Mouse (Mus musculus): ENCODE measurements around the gene Desi2. TPM values are rescaled to one million over a fixed set of nuclear protein-coding genes. Genes with fewer than 3 reads are reported as not detected.
"Not testable (repeated sequence)": the region's sequence is repeated elsewhere in the genome, so short reads cannot be mapped to it uniquely, and the experiment has no call there.

The Desi2 gene
- polyA plus RNA-seq, 1 experiment from 2014 or later: 26.5 TPM

- Histone ChIP-seq H3K36me3 (replicated peaks; ENCODE audit: insufficient read depth, low read length) (no peaks in the 10 kb centered on the region), H3K9me3 (ENCODE audit: low read length) (no peaks in the 10 kb centered on the region), H3K4me1 (ENCODE audit: insufficient read depth) (peaks cover 11% of the 10 kb centered on the region), H3K9ac (replicated peaks) (peak overlapping the region; percentile 53), H3K4me2 (ENCODE audit: low read depth, low read length) (peak overlapping the region; percentile 90), H3K4me3 (ENCODE audit: low read depth, low read length) (peak overlapping the region; percentile 56), H3K27ac (ENCODE audit: low read depth) (no peak overlapping the region), H3K27me3 (ENCODE audit: insufficient read depth, low read length) (peaks cover 14% of the 10 kb centered on the region; the same call in 1 of the 2 replicates)
- TF ChIP-seq EP300 (IDR thresholded peaks at IDR 0.05; ENCODE audit: low read depth) (no peak), CTCF (IDR thresholded peaks at IDR 0.05; ENCODE audit: low read depth) (no peak)
- peak; percentile 62 for DNase-seq
- peak; percentile 74 for ATAC-seq
- whole genome bisulfite sequencing (ENCODE audit: insufficient replicate concordance): 3% methylated on average over 54 of the region's 87 CpGs
Measured at GRCm38 (mm10) chr1:178276054-178276911, 89.1 kb downstream of the Desi2 start.

- WGBS (ENCODE audit: insufficient replicate concordance): 76% methylated on average over 3 of the region's 3 CpGs
- H3K27ac ChIP-seq (ENCODE audit: low read depth); H3K36me3 ChIP-seq (replicated peaks; ENCODE audit: insufficient read depth, low read length); ATAC-seq; H3K4me1 ChIP-seq (ENCODE audit: insufficient read depth); H3K9ac ChIP-seq (replicated peaks); H3K27me3 ChIP-seq (ENCODE audit: insufficient read depth, low read length); H3K9me3 ChIP-seq (ENCODE audit: low read length); DNase-seq; H3K4me3 ChIP-seq (ENCODE audit: low read depth, low read length); H3K4me2 ChIP-seq (ENCODE audit: low read depth, low read length): not testable (repeated sequence)
Measured at GRCm38 (mm10) chr1:178283314-178283713, 96.1 kb downstream of the Desi2 start.

GRCm38 (mm10) chr1:178283946-178284720 is 96.9 kb downstream of the Desi2 start:
- ATAC-seq: no peak
- Histone ChIP-seq H3K36me3 (replicated peaks; ENCODE audit: insufficient read depth, low read length) (no peaks in the 10 kb centered on the region), H3K4me3 (ENCODE audit: low read depth, low read length) (no peak overlapping the region), H3K27ac (ENCODE audit: low read depth) (no peak overlapping the region), H3K4me2 (ENCODE audit: low read depth, low read length) (no peak overlapping the region), H3K27me3 (ENCODE audit: insufficient read depth, low read length) (no peaks in the 10 kb centered on the region), H3K9ac (replicated peaks) (no peak overlapping the region), H3K4me1 (ENCODE audit: insufficient read depth) (no peaks in the 10 kb centered on the region), H3K9me3 (ENCODE audit: low read length) (no peaks in the 10 kb centered on the region)
- no peak for TF ChIP-seq CTCF (IDR thresholded peaks at IDR 0.05; ENCODE audit: low read depth)
- WGBS (ENCODE audit: insufficient replicate concordance): 57% methylated on average over 2 of the region's 2 CpGs
- no peak for DNase-seq

DNA sequence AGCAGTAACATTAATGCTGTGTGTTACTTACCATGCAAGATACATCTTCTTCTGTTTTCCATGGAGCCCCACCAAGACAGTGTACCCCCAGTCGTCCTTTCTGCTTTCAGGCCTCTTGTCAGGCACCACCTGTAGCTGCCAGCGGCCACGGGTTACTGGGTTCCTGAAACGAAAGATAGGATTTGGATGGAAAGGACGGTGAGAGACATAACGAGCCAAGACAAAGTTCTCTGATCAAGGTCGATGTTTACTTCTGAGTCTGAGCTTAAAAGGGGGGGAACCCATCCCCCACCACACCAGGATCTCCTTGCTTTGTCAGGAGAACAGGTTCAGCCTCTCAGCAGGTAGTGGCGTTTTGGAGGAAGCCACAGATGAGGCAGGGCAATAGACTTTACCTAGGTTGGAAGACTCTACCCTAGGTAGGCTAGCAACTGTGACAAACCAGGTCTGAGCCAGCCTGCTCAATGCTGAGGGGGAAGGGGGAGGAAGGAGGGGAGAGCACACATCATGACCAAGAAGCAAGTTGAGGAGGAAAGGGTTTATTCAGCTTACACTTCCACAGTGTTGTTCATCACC is 100.5 kb downstream of the Desi2 start:
- Histone ChIP-seq H3K36me3 (replicated peaks; ENCODE audit: insufficient read depth, low read length) (no peaks in the 10 kb centered on the region), H3K9me3 (ENCODE audit: low read length) (no peaks in the 10 kb centered on the region), H3K4me3 (ENCODE audit: low read depth, low read length) (no peak overlapping the region), H3K27ac (ENCODE audit: low read depth) (no peak overlapping the region), H3K27me3 (ENCODE audit: insufficient read depth, low read length) (no peaks in the 10 kb centered on the region), H3K4me2 (ENCODE audit: low read depth, low read length) (no peak overlapping the region), H3K4me1 (ENCODE audit: insufficient read depth) (no peaks in the 10 kb centered on the region), H3K9ac (replicated peaks) (no peak overlapping the region)
- no peak for TF ChIP-seq EP300 (IDR thresholded peaks at IDR 0.05; ENCODE audit: low read depth)
- no peak for TF ChIP-seq CTCF (IDR thresholded peaks at IDR 0.05; ENCODE audit: low read depth)
- DNase-seq (no peak), ATAC-seq (no peak)
- WGBS (ENCODE audit: insufficient replicate concordance): 59% methylated on average over 8 of the region's 8 CpGs

GRCm38 (mm10) chr1:178291716-178292115 is 104.5 kb downstream of the Desi2 start:
- Histone ChIP-seq H3K9ac (replicated peaks) (no peak overlapping the region), H3K4me1 (ENCODE audit: insufficient read depth) (no peaks in the 10 kb centered on the region), H3K36me3 (replicated peaks; ENCODE audit: insufficient read depth, low read length) (no peaks in the 10 kb centered on the region), H3K4me2 (ENCODE audit: low read depth, low read length) (no peak overlapping the region), H3K4me3 (ENCODE audit: low read depth, low read length) (no peak overlapping the region), H3K9me3 (ENCODE audit: low read length) (no peaks in the 10 kb centered on the region), H3K27ac (ENCODE audit: low read depth) (no peak overlapping the region), H3K27me3 (ENCODE audit: insufficient read depth, low read length) (no peaks in the 10 kb centered on the region)
- TF ChIP-seq EP300 (IDR thresholded peaks at IDR 0.05; ENCODE audit: low read depth) (no peak), CTCF (IDR thresholded peaks at IDR 0.05; ENCODE audit: low read depth) (no peak)
- ATAC-seq: no peak
- 70% methylated on average over 3 of the region's 3 CpGs for WGBS (ENCODE audit: insufficient replicate concordance)
- no peak for DNase-seq

DNA sequence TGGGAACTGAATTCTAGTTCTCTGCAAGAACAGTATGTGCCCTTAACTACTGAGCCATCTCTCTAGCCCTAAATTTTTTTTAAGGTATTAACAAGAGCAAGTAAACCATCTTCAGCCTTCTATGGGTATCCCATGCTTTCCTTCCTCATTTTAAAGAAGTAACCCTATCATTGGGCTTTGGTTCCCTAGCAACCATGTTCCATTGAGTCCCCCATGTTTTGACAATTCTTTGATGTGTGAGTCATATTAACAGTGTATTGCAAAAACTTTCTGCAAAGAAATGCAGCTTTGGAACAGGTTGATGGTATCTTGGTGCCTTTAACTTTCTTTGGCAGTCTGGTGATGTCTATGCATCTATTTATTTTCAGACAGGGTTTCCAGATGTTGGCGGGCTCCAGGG is 106.8 kb downstream of the Desi2 start:
- WGBS (ENCODE audit: insufficient replicate concordance): 78% methylated on average over 1 of the region's 1 CpGs

GRCm38 (mm10) chr1:178301261-178301660 is 114.0 kb downstream of the Desi2 start:
- DNase-seq; H3K9ac ChIP-seq (replicated peaks); H3K9me3 ChIP-seq (ENCODE audit: low read length); H3K27me3 ChIP-seq (ENCODE audit: insufficient read depth, low read length); ATAC-seq; H3K27ac ChIP-seq (ENCODE audit: low read depth); H3K4me2 ChIP-seq (ENCODE audit: low read depth, low read length); H3K4me3 ChIP-seq (ENCODE audit: low read depth, low read length); H3K36me3 ChIP-seq (replicated peaks; ENCODE audit: insufficient read depth, low read length); H3K4me1 ChIP-seq (ENCODE audit: insufficient read depth): not testable (repeated sequence)
- WGBS (ENCODE audit: insufficient replicate concordance): 85% methylated on average over 2 of the region's 2 CpGs

More for the DNA sequence above, 106.8 kb downstream of the Desi2 start:
- no peak overlapping the region for H3K9ac ChIP-seq (replicated peaks)
- no peaks in the 10 kb centered on the region for H3K27me3 ChIP-seq (ENCODE audit: insufficient read depth, low read length)
- ATAC-seq: no peak
- H3K9me3 ChIP-seq (ENCODE audit: low read length): no peaks in the 10 kb centered on the region
- no peaks in the 10 kb centered on the region for H3K4me1 ChIP-seq (ENCODE audit: insufficient read depth)
- no peak overlapping the region for H3K27ac ChIP-seq (ENCODE audit: low read depth)
- H3K4me3 ChIP-seq (ENCODE audit: low read depth, low read length): no peak overlapping the region
- TF ChIP-seq EP300 (IDR thresholded peaks at IDR 0.05; ENCODE audit: low read depth) (no peak), CTCF (IDR thresholded peaks at IDR 0.05; ENCODE audit: low read depth) (no peak)
- no peak for DNase-seq
- H3K4me2 ChIP-seq (ENCODE audit: low read depth, low read length): no peak overlapping the region
- no peaks in the 10 kb centered on the region for H3K36me3 ChIP-seq (replicated peaks; ENCODE audit: insufficient read depth, low read length)

All from liver, postnatal 0 days (tissue).